Mouse (Mus musculus) embryonic facial prominence, embryonic 10.5 days (tissue): ENCODE data around the gene Gm45623. TPM values are rescaled to one million over a fixed set of nuclear protein-coding genes. Genes with fewer than 3 reads are reported as not detected.
A peak's percentile ranks its signal among the peaks of the same experiment; 100 is the strongest.

Experiments
- DNase-seq: peaks from one replicate; pipeline ENCODE4 v3.0.0-alpha.2; 2017; ENCODE audit warnings: low spot score
- H3K27ac ChIP-seq: fragments of 300-500 bp; sonication (generic); replicated peaks from 2 replicates; pipeline ENCODE4 v1.5.1; 2016; ENCODE audit warnings: mild to moderate bottlenecking
- H3K27me3 ChIP-seq: fragments of 300-500 bp; sonication (generic); replicated peaks from 2 replicates; pipeline ENCODE4 v1.6.1; 2016; ENCODE audit warnings: low read depth, mild to moderate bottlenecking; ENCODE audit not compliant: poor library complexity, severe bottlenecking
- H3K36me3 ChIP-seq: fragments of 300-500 bp; sonication (generic); replicated peaks from 2 replicates; pipeline ENCODE4 v1.6.1; 2016; ENCODE audit warnings: mild to moderate bottlenecking, moderate library complexity
- H3K4me1 ChIP-seq: fragments of 300-500 bp; sonication (generic); 2 replicates; pipeline ENCODE4 v1.6.1; 2016
- H3K4me3 ChIP-seq: fragments of 300-500 bp; sonication (generic); 2 replicates; pipeline ENCODE4 v1.5.1; 2016; ENCODE audit warnings: mild to moderate bottlenecking, moderate library complexity
- H3K9me3 ChIP-seq: fragments of 300-500 bp; sonication (generic); 2 replicates; pipeline ENCODE4 v1.6.1; 2016; ENCODE audit warnings: mild to moderate bottlenecking
- WGBS: fragments of 180-500 bp; shearing (Covaris S2); methylation state at CpG from one replicate; pipeline ENCODE4 v1.1.7; 2016; 5-methylcytosine and 5-hydroxymethylcytosine counted together
- polyA plus RNA-seq: library from polyadenylated mRNA; unstranded; fragments of >200 nt; fragmentation: Nextera tagmentation; extraction: Ambion mirVana; gene quantifications from 2 replicates; pipeline ENCODE4 v1.2.1, GENCODE M21; 2016

The Gm45623 gene
- polyA plus RNA-seq, 1 experiment from 2014 or later = 0.26 TPM

DNA sequence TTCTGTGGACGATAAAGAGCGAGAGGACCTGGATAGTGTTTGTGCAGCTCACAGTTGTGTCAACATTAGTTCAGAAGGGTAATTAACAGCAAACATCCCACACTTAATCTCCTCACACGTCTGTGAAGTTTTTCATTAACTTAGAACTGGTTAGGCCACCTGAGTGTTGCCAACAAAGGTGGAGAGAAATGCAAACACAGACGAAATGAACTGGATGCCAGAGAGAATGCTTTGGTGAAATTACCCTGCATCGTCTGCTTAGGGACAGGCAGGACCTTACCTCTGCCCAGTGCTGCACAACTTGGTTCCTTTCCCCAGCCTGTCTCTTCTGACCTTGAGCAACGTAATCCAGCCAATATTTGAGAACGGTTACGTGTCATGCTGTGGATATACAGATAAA lies 6.1 kb downstream of the Gm45623 start:
- Histone ChIP-seq H3K27ac (no peak overlapping the region), H3K36me3 (peaks cover 8% of the 10 kb centered on the region), H3K4me1 (peaks cover 11% of the 10 kb centered on the region), H3K4me3 (no peak overlapping the region), H3K27me3 (peaks cover 33% of the 10 kb centered on the region), H3K9me3 (no peaks in the 10 kb centered on the region)
- WGBS = 71% methylated on average over 8 of the region's 8 CpGs
- no peak for DNase-seq

DNA sequence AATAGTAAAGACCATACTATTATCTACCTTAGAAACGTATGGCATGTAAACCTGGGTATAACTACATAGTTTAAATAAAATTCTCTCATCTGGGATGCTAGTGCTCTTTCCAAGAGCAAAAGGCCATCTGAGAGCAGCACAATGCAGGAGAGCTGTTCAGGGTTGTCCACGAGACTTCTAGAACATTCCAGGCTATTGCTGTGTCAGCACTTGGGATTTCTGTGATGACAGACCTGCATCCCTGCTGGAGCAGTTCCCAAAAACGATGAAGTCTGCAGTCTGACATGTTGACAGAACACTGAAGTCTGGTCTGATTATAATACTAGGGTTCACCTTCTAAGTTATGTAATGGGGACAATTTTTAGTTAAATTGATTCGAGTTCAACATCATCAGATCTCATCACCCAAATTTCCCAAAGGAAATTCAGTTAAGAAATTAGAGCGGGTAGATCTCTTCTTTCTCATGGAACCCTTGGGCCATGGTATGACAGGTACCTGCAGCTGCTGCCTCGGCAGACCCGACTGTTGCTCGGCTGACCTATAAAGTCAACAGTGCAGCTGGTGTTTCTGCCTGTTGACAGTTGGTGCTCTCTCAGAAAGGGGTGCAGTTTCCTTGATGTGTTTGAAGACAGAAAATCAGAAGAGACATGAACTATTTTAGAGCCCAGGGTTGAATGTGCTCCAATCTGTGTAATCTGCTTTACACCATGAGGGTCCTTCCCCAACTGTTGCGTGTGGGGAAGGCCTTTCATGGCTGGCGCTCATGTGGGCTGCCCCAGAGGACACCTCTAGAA lies 6.7 kb downstream of the Gm45623 start:
- no peaks in the 10 kb centered on the region for H3K9me3 ChIP-seq

DNA sequence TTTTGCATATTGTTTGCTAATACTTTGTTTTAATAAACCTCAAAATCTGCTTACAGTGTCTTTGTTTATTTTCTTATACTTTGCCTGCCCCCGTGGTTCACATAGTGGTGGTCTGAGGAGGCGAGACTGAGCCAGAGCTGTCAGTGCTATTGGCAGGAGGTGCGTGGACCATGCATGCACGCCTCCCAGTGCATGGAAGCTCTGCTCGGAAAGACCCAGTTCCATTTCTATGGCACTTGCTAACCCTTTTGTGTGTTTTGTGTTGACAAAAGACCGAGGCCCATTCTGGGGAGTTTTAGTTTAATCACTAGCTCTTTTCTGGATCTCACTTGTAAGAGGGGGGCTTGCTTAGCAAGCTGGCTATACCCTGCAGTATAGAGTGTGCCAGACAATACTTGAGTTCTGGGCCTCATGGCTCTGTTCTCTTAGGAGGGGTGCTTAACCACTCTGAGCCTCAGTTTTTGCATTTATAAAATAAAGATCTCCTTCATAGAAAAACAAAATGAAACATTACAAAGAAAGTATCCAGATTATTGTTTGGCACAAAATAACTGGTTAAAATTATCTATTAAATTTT lies 11.2 kb downstream of the Gm45623 start:
- WGBS = 80% methylated on average over 6 of the region's 6 CpGs
- Histone ChIP-seq H3K27me3 (no peaks in the 10 kb centered on the region), H3K27ac (no peak overlapping the region), H3K4me1 (no peaks in the 10 kb centered on the region), H3K4me3 (no peak overlapping the region), H3K9me3 (no peaks in the 10 kb centered on the region), H3K36me3 (peaks cover 59% of the 10 kb centered on the region)
- DNase-seq = no peak

More for the DNA sequence above, 6.7 kb downstream of the Gm45623 start:
- Histone ChIP-seq H3K4me3 (no peak overlapping the region), H3K36me3 (peaks cover 14% of the 10 kb centered on the region), H3K4me1 (peaks cover 5% of the 10 kb centered on the region), H3K27ac (no peak overlapping the region), H3K27me3 (peaks cover 27% of the 10 kb centered on the region)
- DNase-seq = no peak
- WGBS = 83% methylated on average over 10 of the region's 10 CpGs

GRCm38 (mm10) chr13:56741691-56742090 lies 11.9 kb downstream of the Gm45623 start:
- Histone ChIP-seq H3K27me3 (no peaks in the 10 kb centered on the region), H3K9me3 (no peaks in the 10 kb centered on the region), H3K4me3 (no peak overlapping the region), H3K27ac (no peak overlapping the region), H3K36me3 (peaks cover 66% of the 10 kb centered on the region), H3K4me1 (no peaks in the 10 kb centered on the region)
- no peak for DNase-seq
- 86% methylated on average over 7 of the region's 7 CpGs for WGBS

DNA sequence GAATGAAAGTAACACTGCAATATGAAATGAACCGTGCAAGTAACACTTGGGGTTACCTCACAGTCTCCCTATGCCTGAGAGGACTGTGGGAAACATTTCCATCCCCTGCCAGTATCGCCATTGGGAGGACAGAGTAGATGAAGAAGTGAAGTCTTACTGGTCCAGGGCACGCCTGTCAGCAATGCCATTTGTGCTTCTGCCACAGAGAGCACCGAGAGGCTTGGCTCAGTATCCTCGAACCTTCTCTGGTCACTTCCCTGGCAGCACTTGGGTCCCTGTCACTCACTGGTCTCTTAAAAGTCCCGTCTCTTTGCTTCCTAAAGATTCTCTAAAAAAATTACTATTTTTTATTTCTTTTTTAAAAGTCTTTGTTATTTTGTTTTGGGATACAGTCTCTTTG lies 13.1 kb downstream of the Gm45623 start:
- 91% methylated on average over 6 of the region's 6 CpGs for WGBS
- DNase-seq = no peak
- H3K9me3 ChIP-seq = no peaks in the 10 kb centered on the region

GRCm38 (mm10) chr13:56739556-56739955 lies 14.1 kb downstream of the Gm45623 start:
- Histone ChIP-seq H3K27ac (no peak overlapping the region), H3K36me3 (peaks cover 87% of the 10 kb centered on the region), H3K4me3 (no peak overlapping the region), H3K4me1 (no peaks in the 10 kb centered on the region), H3K27me3 (no peaks in the 10 kb centered on the region), H3K9me3 (no peaks in the 10 kb centered on the region)
- 90% methylated on average over 5 of the region's 5 CpGs for WGBS
- no peak for DNase-seq

More for the DNA sequence above, 13.1 kb downstream of the Gm45623 start:
- Histone ChIP-seq H3K36me3 (peaks cover 78% of the 10 kb centered on the region), H3K27me3 (no peaks in the 10 kb centered on the region), H3K27ac (no peak overlapping the region), H3K4me1 (no peaks in the 10 kb centered on the region), H3K4me3 (no peak overlapping the region)

GRCm38 (mm10) chr13:56735212-56735875 lies 18.3 kb downstream of the Gm45623 start:
- WGBS = 73% methylated on average over 6 of the region's 6 CpGs
- peaks cover 99% of the 10 kb centered on the region for H3K36me3 ChIP-seq
- H3K4me3 ChIP-seq = no peak overlapping the region
- DNase-seq = no peak
- no peaks in the 10 kb centered on the region for H3K4me1 ChIP-seq
- H3K27ac ChIP-seq = no peak overlapping the region
- H3K27me3 ChIP-seq = no peaks in the 10 kb centered on the region
- H3K9me3 ChIP-seq = no peaks in the 10 kb centered on the region

DNA sequence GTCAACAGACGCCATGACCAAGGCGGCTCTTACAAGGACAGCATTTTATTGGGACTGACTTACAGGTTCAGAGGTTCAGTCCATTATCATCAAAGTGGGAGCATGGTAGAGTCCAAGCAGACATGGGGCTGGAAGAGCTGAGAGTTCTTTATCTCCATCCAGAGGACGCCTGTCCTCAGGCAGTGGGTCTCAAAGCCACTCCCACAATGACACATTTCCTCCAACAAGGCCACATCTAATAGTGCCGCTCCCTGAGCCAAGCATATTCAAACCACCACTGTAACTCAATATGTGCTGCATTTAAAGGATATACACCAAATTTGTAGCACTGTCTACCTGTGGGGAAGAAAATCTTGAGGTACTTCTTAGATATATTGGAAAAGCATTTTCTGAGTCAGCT lies 19.0 kb downstream of the Gm45623 start:
- Histone ChIP-seq H3K4me3 (no peak overlapping the region), H3K9me3 (no peaks in the 10 kb centered on the region), H3K27me3 (no peaks in the 10 kb centered on the region), H3K27ac (no peak overlapping the region), H3K36me3 (peaks cover 99% of the 10 kb centered on the region), H3K4me1 (no peaks in the 10 kb centered on the region)
- WGBS = 88% methylated on average over 4 of the region's 4 CpGs
- DNase-seq = peak; percentile 6

DNA sequence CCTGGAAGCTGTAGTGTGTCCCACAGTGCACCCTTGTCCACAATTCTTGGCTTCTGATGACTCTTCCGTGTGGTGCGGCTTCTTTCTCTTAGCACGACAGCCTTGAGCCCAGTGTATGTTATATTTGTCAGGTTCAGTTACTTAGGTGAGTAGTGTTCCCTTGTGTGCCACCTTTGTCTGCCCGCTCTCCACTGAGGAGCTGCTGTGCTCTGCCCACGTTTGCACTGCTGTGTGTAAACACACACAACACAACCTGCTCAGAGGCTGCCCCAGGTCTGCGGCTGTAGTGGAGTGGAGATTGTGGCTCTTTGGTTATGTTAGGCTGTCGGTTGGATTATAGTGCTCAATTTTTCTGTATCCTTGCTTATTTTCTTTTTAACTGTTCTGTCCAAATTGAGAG lies 24.6 kb downstream of the Gm45623 start:
- no peaks in the 10 kb centered on the region for H3K4me1 ChIP-seq
- H3K36me3 ChIP-seq = peaks cover 100% of the 10 kb centered on the region
- WGBS = 91% methylated on average over 7 of the region's 7 CpGs
- H3K9me3 ChIP-seq = no peaks in the 10 kb centered on the region
- DNase-seq = no peak
- no peak overlapping the region for H3K27ac ChIP-seq
- no peaks in the 10 kb centered on the region for H3K27me3 ChIP-seq
- no peak overlapping the region for H3K4me3 ChIP-seq

DNA sequence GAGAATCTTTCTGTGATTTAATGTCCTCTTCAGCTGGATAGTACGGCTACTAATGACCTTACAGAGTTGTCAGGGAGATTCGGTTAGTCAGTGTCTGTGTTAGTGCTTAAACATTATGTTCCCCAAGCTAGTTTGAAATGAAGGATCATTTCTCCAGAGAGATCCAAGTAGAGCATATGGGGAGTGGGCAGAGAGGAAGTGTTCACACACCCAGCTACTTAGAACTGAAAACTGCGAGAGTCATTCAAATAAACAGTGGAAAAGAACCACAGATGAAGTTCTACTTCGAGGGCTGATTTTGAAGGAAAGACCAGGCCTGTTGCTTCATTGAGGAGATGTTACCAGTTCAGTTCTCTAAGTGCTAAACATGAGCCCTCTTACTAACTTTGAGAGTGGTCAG lies 27.1 kb downstream of the Gm45623 start:
- H3K27me3 ChIP-seq = no peaks in the 10 kb centered on the region
- DNase-seq = no peak
- H3K4me3 ChIP-seq = no peak overlapping the region
- H3K4me1 ChIP-seq = no peaks in the 10 kb centered on the region
- 94% methylated on average over 4 of the region's 4 CpGs for WGBS
- H3K9me3 ChIP-seq = no peaks in the 10 kb centered on the region
- no peak overlapping the region for H3K27ac ChIP-seq
- H3K36me3 ChIP-seq = peaks cover 93% of the 10 kb centered on the region

DNA sequence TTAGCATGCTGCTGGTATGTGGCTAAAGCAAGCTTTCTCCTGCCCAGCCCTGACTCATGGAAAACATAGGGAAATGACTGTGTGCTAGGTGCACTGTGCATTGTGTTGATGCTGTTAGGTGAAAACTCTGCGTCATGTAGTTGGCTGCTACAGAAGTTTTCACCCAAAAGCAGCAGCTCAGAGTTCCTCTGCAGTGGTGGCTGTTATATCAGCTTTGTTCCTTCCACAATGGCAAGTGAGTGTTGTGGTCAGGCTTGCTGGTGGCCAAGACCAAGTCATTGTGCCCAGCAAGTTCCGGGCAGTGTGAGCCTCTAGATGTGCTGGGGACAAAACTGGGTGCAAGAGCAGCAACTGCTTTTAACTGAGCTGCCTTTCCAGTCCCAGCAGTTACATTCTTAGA lies 41.4 kb downstream of the Gm45623 start:
- no peak overlapping the region for H3K27ac ChIP-seq
- no peak overlapping the region for H3K4me3 ChIP-seq
- WGBS = 93% methylated on average over 2 of the region's 2 CpGs
- DNase-seq = no peak
- H3K36me3 ChIP-seq = peaks cover 51% of the 10 kb centered on the region
- no peaks in the 10 kb centered on the region for H3K9me3 ChIP-seq
- H3K4me1 ChIP-seq = peaks cover 8% of the 10 kb centered on the region; the same call in 1 of the 2 replicates
- no peaks in the 10 kb centered on the region for H3K27me3 ChIP-seq

DNA sequence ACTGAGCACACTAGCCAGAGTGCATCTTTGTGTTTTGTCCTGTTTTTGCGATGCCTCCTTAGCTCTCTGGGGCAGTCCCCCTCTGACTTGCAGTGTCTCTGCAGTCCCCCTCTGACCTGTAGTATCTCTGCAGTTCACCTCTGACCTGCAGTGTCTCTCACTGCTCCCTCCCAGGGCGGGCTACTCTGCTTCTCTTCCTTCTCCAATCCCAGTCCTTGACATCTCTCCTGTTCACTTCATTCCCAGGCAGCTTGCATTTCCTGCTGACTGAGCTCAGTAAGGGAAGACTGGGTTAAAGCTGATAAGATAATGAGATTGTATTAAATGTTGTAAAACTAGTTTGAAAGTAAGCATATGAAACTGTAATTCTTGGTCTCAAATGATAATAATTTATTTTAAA lies 43.0 kb downstream of the Gm45623 start:
- H3K9me3 ChIP-seq = no peaks in the 10 kb centered on the region
- no peaks in the 10 kb centered on the region for H3K27me3 ChIP-seq
- peaks cover 67% of the 10 kb centered on the region for H3K36me3 ChIP-seq
- no peak overlapping the region for H3K4me3 ChIP-seq
- DNase-seq = no peak
- WGBS = 55% methylated on average over 2 of the region's 2 CpGs
- peaks cover 18% of the 10 kb centered on the region for H3K4me1 ChIP-seq
- no peak overlapping the region for H3K27ac ChIP-seq

DNA sequence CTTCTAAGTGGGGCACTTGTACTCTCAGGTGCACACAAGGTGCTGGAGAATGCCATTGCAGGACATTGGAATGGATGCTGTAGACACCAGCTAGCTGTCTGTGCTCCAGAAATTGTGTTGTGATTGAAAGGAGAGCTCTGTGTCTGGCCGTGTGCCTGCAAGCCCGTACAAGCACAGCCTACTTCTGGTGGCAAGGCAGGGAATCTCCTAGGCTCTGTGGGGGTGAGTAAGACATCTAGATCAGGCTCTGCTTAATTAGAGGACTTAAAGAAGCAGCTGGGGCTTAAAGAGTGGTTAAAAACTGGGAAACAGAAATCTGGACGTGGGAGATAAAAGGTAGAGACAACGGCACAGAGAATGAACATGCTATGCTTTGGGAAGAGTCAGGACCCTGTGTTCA lies 46.0 kb downstream of the Gm45623 start:
- no peak for DNase-seq
- no peak overlapping the region for H3K4me3 ChIP-seq
- no peak overlapping the region for H3K27ac ChIP-seq
- no peaks in the 10 kb centered on the region for H3K27me3 ChIP-seq
- peaks cover 65% of the 10 kb centered on the region for H3K36me3 ChIP-seq
- WGBS = 90% methylated on average over 4 of the region's 4 CpGs
- no peaks in the 10 kb centered on the region for H3K9me3 ChIP-seq
- H3K4me1 ChIP-seq = peaks cover 38% of the 10 kb centered on the region
